Mouse (Mus musculus): ENCODE measurements around the gene Faap20.

Faap20 gene

GRCm38 (mm10) chr4:155249648-155250351 is at the start of gene Faap20:
Gene Faap20 (plus strand): TSS chr4:155249802.
- in situ Hi-C loops (cut with MboI, MseI), result loop anchor here (5.0 kb wide), 2 partner anchors 42 to 152 kb away; no protein-coding TSS in a partner anchor

- in situ Hi-C loops (cut with MboI, MseI), result no loop called here
These were observed 48.7 kb upstream of the Faap20 start for GRCm38 (mm10) chr4:155200861-155201390.

GRCm38 (mm10) chr4:155201764-155202163 is 47.8 kb upstream of the Faap20 start:
- in situ Hi-C loops (cut with MboI, MseI), result no loop called here

- in situ Hi-C loops (cut with MboI, MseI), result loop anchor here (5.0 kb wide), 1 partner anchor 41 kb away; the partner anchor contains the start of gene Faap20
These were observed 43.7 kb upstream of the Faap20 start for GRCm38 (mm10) chr4:155205919-155206318.

GRCm38 (mm10) chr4:155206498-155206897 is 43.1 kb upstream of the Faap20 start:
- in situ Hi-C loops (cut with MboI, MseI), result loop anchor here (5.0 kb wide), 1 partner anchor 41 kb away; the partner anchor contains the start of gene Faap20

- in situ Hi-C loops (cut with MboI, MseI), result loop anchor here (5.0 kb wide), 1 partner anchor 39 kb away; the partner anchor contains the start of gene Faap20
These were observed 41.8 kb upstream of the Faap20 start for GRCm38 (mm10) chr4:155207841-155208240.

GRCm38 (mm10) chr4:155208613-155209012 is 41.0 kb upstream of the Faap20 start:
- in situ Hi-C loops (cut with MboI, MseI), result loop anchor here (5.0 kb wide), 1 partner anchor 39 kb away; the partner anchor contains the start of gene Faap20

- in situ Hi-C loops (cut with MboI, MseI), result loop anchor here (5.0 kb wide), 1 partner anchor 38 kb away; the partner anchor contains the start of gene Faap20
These were observed 40.5 kb upstream of the Faap20 start for GRCm38 (mm10) chr4:155209079-155209478.

- in situ Hi-C loops (cut with MboI, MseI), result loop anchor here (5.0 kb wide), 1 partner anchor 38 kb away; the partner anchor contains the start of gene Faap20
These were observed 40.1 kb upstream of the Faap20 start for GRCm38 (mm10) chr4:155209494-155209893.

- in situ Hi-C loops (cut with MboI, MseI), result loop anchor here (10.0 kb wide), 1 partner anchor 58 kb away; no protein-coding TSS in a partner anchor
These were observed 36.4 kb upstream of the Faap20 start for GRCm38 (mm10) chr4:155213052-155213751.

- in situ Hi-C loops (cut with MboI, MseI), result loop anchor here (10.0 kb wide), 1 partner anchor 59 kb away; no protein-coding TSS in a partner anchor
These were observed 35.9 kb upstream of the Faap20 start for GRCm38 (mm10) chr4:155213752-155214054.

GRCm38 (mm10) chr4:155214188-155214587 is 35.4 kb upstream of the Faap20 start:
- in situ Hi-C loops (cut with MboI, MseI), result loop anchor here (10.0 kb wide), 1 partner anchor 59 kb away; no protein-coding TSS in a partner anchor

- in situ Hi-C loops (cut with MboI, MseI), result loop anchor here (10.0 kb wide), 1 partner anchor 60 kb away; no protein-coding TSS in a partner anchor
These were observed 34.8 kb upstream of the Faap20 start for GRCm38 (mm10) chr4:155214793-155215192.

GRCm38 (mm10) chr4:155215203-155215602 is 34.4 kb upstream of the Faap20 start:
- in situ Hi-C loops (cut with MboI, MseI), result loop anchor here (10.0 kb wide), 1 partner anchor 60 kb away; no protein-coding TSS in a partner anchor

GRCm38 (mm10) chr4:155215773-155216630 is 33.6 kb upstream of the Faap20 start:
- in situ Hi-C loops (cut with MboI, MseI), result loop anchor here (10.0 kb wide), 1 partner anchor 61 kb away; no protein-coding TSS in a partner anchor

GRCm38 (mm10) chr4:155217241-155218103 is 32.1 kb upstream of the Faap20 start:
- in situ Hi-C loops (cut with MboI, MseI), result loop anchor here (10.0 kb wide), 1 partner anchor 63 kb away; no protein-coding TSS in a partner anchor

- in situ Hi-C loops (cut with MboI, MseI), result loop anchor here (10.0 kb wide), 1 partner anchor 63 kb away; no protein-coding TSS in a partner anchor
These were observed 31.4 kb upstream of the Faap20 start for GRCm38 (mm10) chr4:155218104-155218732.

GRCm38 (mm10) chr4:155219271-155220212 is 30.1 kb upstream of the Faap20 start:
- in situ Hi-C loops (cut with MboI, MseI), result loop anchor here (10.0 kb wide), 1 partner anchor 65 kb away; no protein-coding TSS in a partner anchor
